Mouse (Mus musculus) MN1 (cell line): Measurements from ENCODE around the gene Tmc6.
A peak's percentile ranks its signal among the peaks of the same experiment; 100 is the strongest.

Source experiments
- DNase-seq: peaks from one replicate; pipeline ENCODE4 v3.0.0-alpha.2; 2016; ENCODE audit warnings: low spot score

Gene Tmc6

DNA sequence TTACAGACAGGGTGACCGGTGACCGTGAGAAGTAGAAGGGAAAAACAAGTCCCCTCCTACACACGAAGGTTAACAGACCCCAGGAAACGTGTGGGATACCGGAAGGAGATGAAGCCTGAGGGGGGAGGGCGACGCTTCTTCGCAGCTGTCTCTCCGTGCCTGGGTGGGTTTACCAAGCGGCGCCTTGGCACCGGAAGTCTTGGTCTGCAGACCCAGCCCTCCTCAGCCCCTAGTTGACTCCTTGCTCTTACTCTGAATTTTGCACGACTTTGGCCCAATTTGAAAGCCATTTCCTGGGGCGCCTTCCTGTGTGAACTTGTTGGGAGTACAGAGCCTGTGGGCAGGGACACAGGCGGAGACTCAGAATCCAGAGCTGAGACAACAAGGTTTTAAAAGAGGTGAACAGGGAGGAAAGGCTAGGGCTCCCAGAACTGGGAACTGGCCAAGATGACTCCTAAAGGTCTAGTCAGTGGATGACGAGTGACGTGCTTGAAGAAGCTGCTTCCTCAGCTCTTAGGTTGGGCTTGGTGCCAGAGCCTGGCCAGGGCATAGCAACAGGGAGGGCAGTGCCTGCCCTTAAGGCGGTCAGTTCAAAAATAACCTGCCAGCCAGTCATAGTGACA is 688 bp downstream of the Tmc6 start:
- DNase-seq, result peak; percentile 89

DNA sequence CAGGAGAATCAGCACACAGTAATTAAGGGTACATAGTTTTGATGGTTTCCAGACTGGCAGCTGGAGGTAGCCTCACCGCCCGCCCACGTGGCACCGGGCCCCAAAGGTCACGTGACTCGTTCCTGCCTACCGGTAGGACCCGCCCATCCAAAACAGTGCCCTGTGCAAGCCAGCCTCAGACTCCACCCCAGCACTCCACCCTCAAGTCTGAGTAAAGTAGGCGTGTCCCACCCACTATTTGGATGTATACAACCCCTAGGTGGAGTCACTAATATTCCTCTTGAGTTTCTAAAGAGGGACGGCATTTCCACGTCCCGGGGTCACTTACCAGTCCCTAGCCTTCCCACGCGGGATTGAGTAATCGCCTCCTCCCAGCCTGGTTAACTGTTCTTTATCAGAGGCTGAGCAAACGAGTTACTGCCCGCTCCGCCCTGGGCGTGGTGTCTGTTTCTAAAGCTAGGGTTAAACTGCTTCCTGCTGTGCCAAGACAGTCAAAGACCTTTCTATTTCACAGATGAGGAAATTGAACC is 1.4 kb downstream of the Tmc6 start:
- peak; percentile 95 for DNase-seq

GRCm38 (mm10) chr11:117780199-117780515 is 1.8 kb downstream of the Tmc6 start:
- no peak for DNase-seq

- peak; percentile 52 for DNase-seq
These were observed 2.4 kb downstream of the Tmc6 start for GRCm38 (mm10) chr11:117779434-117780198.

GRCm38 (mm10) chr11:117778851-117779433 is 3.1 kb downstream of the Tmc6 start:
- peak; percentile 52 for DNase-seq

GRCm38 (mm10) chr11:117778031-117778430 is 4.0 kb downstream of the Tmc6 start:
- DNase-seq, result no peak

DNA sequence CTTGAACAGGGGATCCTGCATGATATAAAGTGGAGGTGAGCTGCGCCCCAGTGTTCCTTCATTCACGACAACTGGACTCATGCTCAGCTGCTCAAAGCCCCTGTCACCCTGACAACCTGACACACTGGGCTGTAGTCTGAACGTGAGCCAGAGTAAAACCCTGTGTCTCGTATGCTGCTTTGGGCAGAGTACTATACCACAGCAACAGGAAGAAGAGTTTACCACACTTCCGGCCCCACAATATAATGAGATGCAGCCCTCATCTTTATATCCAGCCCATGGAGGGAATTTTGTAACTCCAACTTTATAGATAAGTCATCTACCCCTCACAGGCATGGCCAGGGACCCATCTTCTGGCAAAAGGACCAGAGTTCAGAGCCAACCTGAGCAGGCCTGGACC is 4.9 kb downstream of the Tmc6 start:
- DNase-seq, result no peak

- DNase-seq, result no peak
These were observed 5.8 kb downstream of the Tmc6 start for GRCm38 (mm10) chr11:117776085-117776792.

GRCm38 (mm10) chr11:117775540-117775939 is 6.5 kb downstream of the Tmc6 start:
- DNase-seq, result no peak

- no peak for DNase-seq
These were observed 7.1 kb downstream of the Tmc6 start for GRCm38 (mm10) chr11:117774925-117775324.

DNA sequence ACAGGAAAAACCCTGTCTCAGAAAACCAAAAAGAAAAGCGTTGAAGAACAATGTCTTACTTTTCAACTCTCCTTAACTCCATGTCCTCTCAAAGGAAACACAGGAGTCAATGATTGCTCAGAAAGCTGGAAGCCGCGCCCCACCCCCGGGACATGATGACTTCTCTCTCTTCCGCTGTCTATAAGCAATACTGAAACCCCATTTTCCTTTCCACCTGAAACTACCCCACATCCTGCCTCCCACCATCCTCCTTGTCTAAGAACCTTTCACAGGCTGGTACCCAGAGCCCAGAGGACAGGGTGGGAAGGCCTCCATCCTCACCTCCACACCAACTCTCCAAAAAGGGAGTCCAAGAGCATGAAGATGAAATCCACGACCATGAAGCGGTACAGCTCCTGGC is 9.6 kb downstream of the Tmc6 start:
- no peak for DNase-seq

DNA sequence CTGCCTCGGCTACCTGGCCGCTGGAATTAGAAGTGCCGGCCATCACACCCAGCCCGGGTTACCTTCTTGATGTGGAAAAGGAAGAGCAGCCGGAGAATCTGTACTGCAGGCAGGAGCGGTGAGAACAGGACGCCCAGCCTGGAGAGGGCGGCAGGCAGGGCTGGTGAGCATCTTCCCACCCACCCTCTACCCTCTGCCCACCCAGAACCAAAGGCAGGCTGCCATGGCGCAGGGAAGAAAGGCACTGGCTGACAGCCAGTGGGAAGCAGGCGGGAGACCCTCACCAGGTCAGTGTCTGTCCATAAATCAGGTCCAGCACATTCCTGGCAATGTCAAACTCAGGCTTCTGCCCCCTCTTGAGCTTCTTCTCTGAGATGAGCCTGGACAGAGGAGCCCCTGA is 11.6 kb downstream of the Tmc6 start:
- no peak for DNase-seq

DNA sequence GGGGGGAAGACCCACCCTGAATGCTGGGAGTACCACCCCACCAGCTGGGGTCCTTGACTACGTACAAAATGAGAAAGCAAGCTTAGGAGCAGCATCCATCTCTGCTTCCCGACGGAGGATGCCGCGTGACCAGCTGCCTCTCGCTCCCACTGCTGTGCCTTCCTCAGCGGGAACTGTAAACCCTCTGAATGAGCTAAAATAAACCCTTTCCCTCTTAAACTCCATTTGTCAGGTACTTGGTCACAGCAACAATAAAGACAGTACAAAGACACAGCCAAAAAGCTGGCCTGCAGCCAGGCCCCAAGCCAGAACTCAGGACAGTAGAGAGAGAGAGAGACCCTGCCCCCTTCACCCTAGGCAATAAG is 12.3 kb downstream of the Tmc6 start:
- DNase-seq, result no peak

DNA sequence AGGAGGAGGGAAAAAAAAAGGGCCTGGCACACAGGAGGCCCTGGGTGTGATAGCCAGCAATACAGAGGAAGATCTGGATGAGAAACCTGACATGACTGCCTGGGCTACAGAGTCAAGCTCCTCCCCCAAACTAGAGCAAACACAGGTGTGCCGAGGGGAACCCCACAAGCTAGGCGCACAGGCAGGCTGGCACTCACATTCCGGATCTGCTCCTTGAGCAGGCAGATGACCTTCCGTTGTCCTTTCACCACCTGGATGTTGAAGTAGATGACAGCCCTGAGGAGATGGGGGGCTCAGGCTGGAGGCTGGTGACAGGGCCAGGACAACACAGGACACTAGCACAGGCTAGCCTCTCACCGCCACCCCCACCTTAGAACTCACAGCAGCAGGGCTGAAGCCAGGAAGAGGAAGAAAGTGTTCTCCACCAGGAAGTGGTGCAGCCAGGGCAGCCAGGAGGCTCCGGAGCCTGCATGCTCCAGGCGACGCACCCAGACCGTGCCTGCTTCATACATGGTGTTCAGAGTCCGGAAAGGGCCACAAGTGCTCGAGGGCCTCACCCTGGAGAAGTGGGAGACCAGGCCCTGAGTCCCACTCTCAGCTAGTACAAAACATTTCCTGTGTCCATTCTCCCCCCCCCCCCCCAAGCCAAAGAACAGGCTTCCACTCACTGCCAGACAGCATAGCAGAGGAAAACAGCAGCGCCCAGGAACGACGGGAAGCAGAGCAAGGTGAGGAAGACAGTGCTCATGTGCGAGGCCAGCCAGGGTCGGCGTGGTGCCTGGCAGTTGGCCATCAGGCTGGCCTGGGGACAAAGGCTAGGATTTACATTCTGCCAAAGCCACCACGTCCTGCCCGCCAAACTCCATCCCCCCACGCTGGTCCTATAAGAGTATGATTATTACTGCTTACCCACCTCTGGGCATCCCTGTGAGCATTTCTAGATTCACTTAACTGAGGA is 13.0 kb downstream of the Tmc6 start:
- DNase-seq, result no peak

- DNase-seq, result no peak
These were observed 15.7 kb downstream of the Tmc6 start for GRCm38 (mm10) chr11:117766275-117766674.

DNA sequence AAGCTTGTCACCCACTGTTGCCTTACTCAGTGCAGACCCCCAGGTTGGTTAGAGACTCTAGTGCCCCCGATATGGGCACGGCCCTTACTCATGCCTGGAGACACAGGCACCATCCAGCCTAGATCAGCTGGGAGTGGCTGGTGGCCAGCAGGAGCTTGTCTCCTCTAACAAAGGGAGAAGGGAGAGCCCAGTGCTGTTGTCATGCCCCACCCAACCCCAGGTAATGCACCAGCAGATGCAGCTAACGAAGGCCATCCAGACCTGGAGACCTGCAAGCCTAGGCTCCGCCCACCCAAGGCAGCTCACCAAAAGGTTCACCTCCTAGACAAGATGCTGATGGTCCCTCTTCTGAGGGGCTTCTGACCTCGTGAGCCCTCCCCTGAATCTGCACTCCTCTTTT is 16.6 kb downstream of the Tmc6 start:
- DNase-seq, result no peak

DNA sequence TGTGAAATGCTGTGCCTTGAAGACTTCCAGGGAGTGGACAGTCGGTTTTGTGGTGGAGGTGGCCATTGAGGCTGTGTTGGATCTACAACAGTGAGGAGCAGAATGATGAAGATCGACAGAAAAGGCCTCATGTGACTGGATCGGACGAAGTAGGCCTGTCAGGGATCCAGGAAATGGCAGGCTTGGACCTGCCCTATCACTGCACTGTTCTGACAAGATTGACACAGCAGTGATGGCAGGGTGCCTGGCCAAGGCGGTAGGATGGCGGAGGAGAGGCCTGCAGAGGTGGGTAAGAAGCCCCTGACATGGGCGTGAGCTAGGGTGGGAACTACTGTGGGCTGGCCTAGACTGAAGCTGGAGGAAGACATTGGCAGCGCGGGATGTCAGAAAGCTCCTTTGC is 17.7 kb downstream of the Tmc6 start:
- DNase-seq, result no peak

DNA sequence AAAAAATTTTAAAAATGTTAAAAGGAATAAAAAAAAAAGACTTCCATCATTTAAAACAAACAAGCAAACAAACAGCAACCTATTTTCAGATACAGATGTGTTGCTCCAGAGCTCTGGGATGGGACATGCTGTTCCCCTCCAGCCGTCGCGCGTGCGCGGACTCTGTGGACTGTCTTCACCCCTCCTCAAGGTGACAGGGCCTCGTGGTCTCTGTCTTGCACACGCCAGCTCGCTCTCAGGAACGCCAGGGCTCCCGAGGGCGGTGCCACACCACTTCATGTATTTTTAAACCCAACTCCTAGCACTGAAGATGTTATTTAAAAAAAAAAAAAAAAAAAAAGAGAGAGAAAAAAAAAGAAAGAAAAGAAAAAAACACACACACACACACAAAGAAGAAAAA is 19.8 kb downstream of the Tmc6 start:
- DNase-seq, result no peak

DNA sequence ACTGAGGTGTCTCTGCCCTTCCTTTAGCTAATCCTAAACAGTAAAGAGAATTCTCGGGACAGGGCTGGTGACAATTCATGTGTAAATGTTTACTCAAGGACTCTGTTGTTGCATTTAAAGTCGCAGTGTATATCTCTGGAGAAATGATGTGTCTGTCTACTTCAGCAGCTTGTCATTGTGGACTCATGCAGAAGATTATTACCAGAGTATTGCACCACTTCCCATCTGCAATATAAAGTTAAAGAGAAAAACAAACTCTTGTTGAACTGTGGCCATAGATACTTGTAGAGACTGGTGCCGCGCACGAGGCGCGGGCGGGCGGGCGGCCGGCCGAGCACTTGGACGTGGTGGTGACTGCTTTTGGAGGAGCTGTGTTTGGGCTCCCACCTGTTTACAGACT is 20.2 kb downstream of the Tmc6 start:
- DNase-seq, result no peak

DNA sequence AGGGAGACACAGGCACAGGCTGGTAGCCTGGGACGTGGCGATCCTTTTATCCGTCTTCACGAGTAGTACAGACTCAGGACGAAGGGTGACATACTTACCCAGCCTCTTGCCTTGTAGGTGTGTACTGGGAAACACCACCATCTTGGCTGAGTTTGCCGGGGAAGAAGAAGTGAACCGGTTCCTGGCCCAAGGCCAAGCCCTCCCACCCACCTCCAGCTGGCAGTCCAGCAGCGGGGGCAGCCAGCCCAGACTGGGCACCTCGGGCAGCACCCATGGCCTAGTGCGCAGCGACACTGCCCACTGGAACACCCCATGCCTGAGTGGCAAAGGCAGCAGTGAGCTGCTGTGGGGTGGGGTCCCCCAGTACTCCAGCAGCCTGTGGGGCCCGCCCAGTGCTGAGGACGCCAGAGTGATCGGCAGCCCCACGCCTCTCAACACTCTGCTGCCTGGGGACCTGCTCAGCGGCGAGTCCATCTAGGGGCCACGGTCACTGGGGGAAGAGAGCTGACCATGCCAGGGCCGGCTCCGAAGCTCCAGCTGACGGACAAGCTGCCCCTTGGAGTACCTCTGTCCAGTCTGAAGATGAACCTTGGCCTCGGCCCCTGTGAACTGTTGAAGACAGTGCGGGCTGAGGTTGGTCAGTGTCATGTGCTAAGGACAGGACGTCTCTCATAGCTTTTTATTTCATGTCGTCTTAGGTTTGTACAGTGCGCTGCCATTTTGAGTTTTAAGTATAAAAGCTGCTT is 21.5 kb downstream of the Tmc6 start:
- no peak for DNase-seq

GRCm38 (mm10) chr11:117759267-117759666 is 22.7 kb downstream of the Tmc6 start:
- DNase-seq, result no peak
